Mouse (Mus musculus) ES-E14 (cell line): ENCODE measurements around the gene Cntnap2.

Source experiments
- CHD2 ChIP-seq: IDR thresholded peaks from 2 replicates; pipeline ENCODE4 v1.6.1; 2014; ENCODE audit warnings: mild to moderate bottlenecking, low read depth, low read length, inconsistent platforms
- HCFC1 ChIP-seq: IDR thresholded peaks from 2 replicates; pipeline ENCODE4 v1.6.1; 2012; ENCODE audit warnings: low read length, inconsistent platforms, borderline replicate concordance; ENCODE audit not compliant: insufficient read depth
- MAFK ChIP-seq: IDR thresholded peaks from 2 replicates; pipeline ENCODE4 v1.6.1; 2014; ENCODE audit warnings: mild to moderate bottlenecking, low read depth, low read length, inconsistent platforms; ENCODE audit not compliant: insufficient read depth
- ZC3H11A ChIP-seq: IDR thresholded peaks from 2 replicates; pipeline ENCODE4 v1.6.1; 2012; ENCODE audit warnings: low read depth, mild to moderate bottlenecking, inconsistent platforms, low read length, borderline replicate concordance
- ZNF384 ChIP-seq: IDR thresholded peaks from 2 replicates; pipeline ENCODE4 v1.6.1; 2012; ENCODE audit warnings: low read depth, low read length, inconsistent platforms

DNA sequence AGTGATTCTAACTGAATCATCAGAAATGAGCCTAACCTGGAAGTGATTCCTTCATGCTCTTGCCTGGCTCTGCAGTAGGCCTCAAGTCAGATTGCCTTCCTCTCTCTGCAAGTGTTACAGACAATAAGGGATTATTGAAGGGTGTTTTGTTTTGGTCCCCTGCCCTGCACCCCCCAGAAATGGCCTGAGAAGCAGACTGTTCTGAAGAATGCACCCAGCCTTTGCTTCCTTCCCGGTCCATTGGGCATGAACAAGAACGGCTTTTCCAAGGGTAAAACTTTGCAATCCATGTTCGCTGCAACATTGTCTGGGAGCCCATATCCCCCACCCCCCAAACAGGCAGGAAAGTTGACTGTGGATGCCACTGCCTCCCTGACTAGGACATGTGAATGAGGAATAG is 1704.3 kb downstream of the Cntnap2 start:
- no peak for TF ChIP-seq MAFK
- TF ChIP-seq ZNF384: no peak
- TF ChIP-seq CHD2: no peak
- no peak for TF ChIP-seq HCFC1
- TF ChIP-seq ZC3H11A: no peak
